Mouse (Mus musculus): Measurements from ENCODE around the gene Plcxd1. TPM values are rescaled to one million over a fixed set of nuclear protein-coding genes. Genes with fewer than 3 reads are reported as not detected.
A peak's percentile ranks its signal among the peaks of the same experiment; 100 is the strongest.
"Not testable (repeated sequence)": the region's sequence is repeated elsewhere in the genome, so short reads cannot be mapped to it uniquely, and the experiment has no call there.

The Plcxd1 gene
- 0.67 and 1.2 TPM in 2 replicates for polyA plus RNA-seq (2012; rRNA removed)

- Histone ChIP-seq H3K27ac (ENCODE audit: insufficient read depth, low read length) (no peak within 1 kb of the TSS), H3K4me3 (ENCODE audit: extremely low read depth, insufficient read depth, insufficient read length) (peak within 1 kb of the TSS; percentile 56; the same call in 1 of the 2 replicates), H3K36me3 (ENCODE audit: control insufficient read depth, insufficient read depth, low read length) (peaks cover 17% of the 10 kb centered on the region), H3K4me1 (ENCODE audit: control insufficient read depth, insufficient read depth, insufficient read length) (peaks cover 8% of the 10 kb centered on the region), H3K27me3 (ENCODE audit: control insufficient read depth, insufficient read depth, low read length) (no peaks in the 10 kb centered on the region)
- TF ChIP-seq CTCF (IDR thresholded peaks at IDR 0.05; ENCODE audit: extremely low read depth, insufficient read depth, insufficient read length, insufficient replicate concordance) (no peak), POLR2A (IDR thresholded peaks at IDR 0.05; ENCODE audit: low read depth, low read length) (no peak)
- 53% methylated on average over 25 of the region's 25 CpGs for WGBS
- DNase-seq (ENCODE audit: low read depth in 1 of 2, low spot score in 2 of 2), result no peak
These were observed at the start of gene Plcxd1 for GRCm38 (mm10) chr5:110099656-110100580. Plcxd1 (plus strand) TSS chr5:110099969.

- peak overlapping the region; percentile 84 for H3K4me3 ChIP-seq (ENCODE audit: extremely low read depth, insufficient read depth, insufficient read length)
- peak; percentile 58; the same call in 1 of the 2 replicates for TF ChIP-seq POLR2A (IDR thresholded peaks at IDR 0.05; ENCODE audit: low read depth, low read length)
- TF ChIP-seq CTCF (IDR thresholded peaks at IDR 0.05; ENCODE audit: extremely low read depth, insufficient read depth, insufficient read length, insufficient replicate concordance), result no peak
- no peaks in the 10 kb centered on the region for H3K27me3 ChIP-seq (ENCODE audit: control insufficient read depth, insufficient read depth, low read length)
- no peaks in the 10 kb centered on the region for H3K36me3 ChIP-seq (ENCODE audit: control insufficient read depth, insufficient read depth, low read length)
- H3K4me1 ChIP-seq (ENCODE audit: control insufficient read depth, insufficient read depth, insufficient read length), result no peaks in the 10 kb centered on the region
- peak; percentile 69 to 85 for DNase-seq (ENCODE audit: low read depth in 1 of 2, low spot score in 2 of 2)
- peak overlapping the region; percentile 84 for H3K27ac ChIP-seq (ENCODE audit: insufficient read depth, low read length)
- 2% methylated on average over 19 of the region's 19 CpGs for WGBS
These were observed 41.9 kb upstream of the Plcxd1 start for GRCm38 (mm10) chr5:110057637-110058408.

- not testable (repeated sequence) for H3K27ac ChIP-seq (ENCODE audit: insufficient read depth, low read length); DNase-seq (ENCODE audit: low read depth in 1 of 2, low spot score in 2 of 2); H3K27me3 ChIP-seq (ENCODE audit: control insufficient read depth, insufficient read depth, low read length); H3K4me1 ChIP-seq (ENCODE audit: control insufficient read depth, insufficient read depth, insufficient read length); H3K36me3 ChIP-seq (ENCODE audit: control insufficient read depth, insufficient read depth, low read length); H3K4me3 ChIP-seq (ENCODE audit: extremely low read depth, insufficient read depth, insufficient read length)
- whole genome bisulfite sequencing, result 93% methylated on average over 2 of the region's 2 CpGs
These were observed 27.4 kb upstream of the Plcxd1 start, which contains the start of gene Gm17655 for GRCm38 (mm10) chr5:110072413-110072812. Gm17655 (minus strand) TSS chr5:110072513.

- Histone ChIP-seq H3K4me3 (ENCODE audit: extremely low read depth, insufficient read depth, insufficient read length) (no peak overlapping the region), H3K36me3 (ENCODE audit: control insufficient read depth, insufficient read depth, low read length) (no peaks in the 10 kb centered on the region), H3K27me3 (ENCODE audit: control insufficient read depth, insufficient read depth, low read length) (no peaks in the 10 kb centered on the region), H3K27ac (ENCODE audit: insufficient read depth, low read length) (no peak overlapping the region), H3K4me1 (ENCODE audit: control insufficient read depth, insufficient read depth, insufficient read length) (no peaks in the 10 kb centered on the region)
- no peak for TF ChIP-seq POLR2A (IDR thresholded peaks at IDR 0.05; ENCODE audit: low read depth, low read length)
- no peak for TF ChIP-seq CTCF (IDR thresholded peaks at IDR 0.05; ENCODE audit: extremely low read depth, insufficient read depth, insufficient read length, insufficient replicate concordance)
- 87% methylated on average over 4 of the region's 4 CpGs for WGBS
- no peak for DNase-seq (ENCODE audit: low read depth in 1 of 2, low spot score in 2 of 2)
These were observed 16.8 kb upstream of the Plcxd1 start for GRCm38 (mm10) chr5:110082961-110083360.

GRCm38 (mm10) chr5:110086161-110086866, 13.5 kb upstream of the Plcxd1 start:
- H3K4me1 ChIP-seq (ENCODE audit: control insufficient read depth, insufficient read depth, insufficient read length), result no peaks in the 10 kb centered on the region
- H3K27me3 ChIP-seq (ENCODE audit: control insufficient read depth, insufficient read depth, low read length), result no peaks in the 10 kb centered on the region
- 83% methylated on average over 14 of the region's 14 CpGs for WGBS
- no peak for TF ChIP-seq CTCF (IDR thresholded peaks at IDR 0.05; ENCODE audit: extremely low read depth, insufficient read depth, insufficient read length, insufficient replicate concordance)
- no peak for TF ChIP-seq POLR2A (IDR thresholded peaks at IDR 0.05; ENCODE audit: low read depth, low read length)
- H3K27ac ChIP-seq (ENCODE audit: insufficient read depth, low read length), result no peak overlapping the region
- H3K4me3 ChIP-seq (ENCODE audit: extremely low read depth, insufficient read depth, insufficient read length), result no peak overlapping the region
- no peaks in the 10 kb centered on the region for H3K36me3 ChIP-seq (ENCODE audit: control insufficient read depth, insufficient read depth, low read length)
- no peak for DNase-seq (ENCODE audit: low read depth in 1 of 2, low spot score in 2 of 2)

GRCm38 (mm10) chr5:110091546-110091945, 8.2 kb upstream of the Plcxd1 start:
- no peak overlapping the region for H3K4me3 ChIP-seq (ENCODE audit: extremely low read depth, insufficient read depth, insufficient read length)
- no peak overlapping the region for H3K27ac ChIP-seq (ENCODE audit: insufficient read depth, low read length)
- H3K4me1 ChIP-seq (ENCODE audit: control insufficient read depth, insufficient read depth, insufficient read length), result no peaks in the 10 kb centered on the region
- 17% methylated on average over 2 of the region's 2 CpGs for WGBS
- DNase-seq (ENCODE audit: low read depth in 1 of 2, low spot score in 2 of 2), result no peak
- TF ChIP-seq POLR2A (IDR thresholded peaks at IDR 0.05; ENCODE audit: low read depth, low read length), result no peak
- no peak for TF ChIP-seq CTCF (IDR thresholded peaks at IDR 0.05; ENCODE audit: extremely low read depth, insufficient read depth, insufficient read length, insufficient replicate concordance)
- no peaks in the 10 kb centered on the region for H3K36me3 ChIP-seq (ENCODE audit: control insufficient read depth, insufficient read depth, low read length)
- H3K27me3 ChIP-seq (ENCODE audit: control insufficient read depth, insufficient read depth, low read length), result no peaks in the 10 kb centered on the region

Measured in spleen, adult 2 months (tissue).